Mouse (Mus musculus) layer of hippocampus, adult 2 months (tissue): ENCODE measurements around the gene Ccnb2. TPM values are rescaled to one million over a fixed set of nuclear protein-coding genes. Genes with fewer than 3 reads are reported as not detected.

ENCODE experiments used
- DNase-seq, 2 experiments: peaks; one replicate each; pipeline ENCODE4 v3.0.0; 2022; ENCODE audit warnings: low spot score in 2 of 2
- H3K27ac ChIP-seq: fragments of 200-600 bp; 2 replicates; pipeline ENCODE4 v1.8.1; 2022
- H3K4me3 ChIP-seq: fragments of 200-600 bp; 2 replicates; pipeline ENCODE4 v1.8.1; 2022; ENCODE audit warnings: mild to moderate bottlenecking
- CTCF ChIP-seq: fragments of 200-600 bp; conservative IDR thresholded peaks from 2 replicates; pipeline ENCODE4 v1.8.1; 2022; ENCODE audit warnings: antibody characterized with exemption, mild to moderate bottlenecking, moderate library complexity
- total RNA-seq, 2 experiments: library from RNA; stranded (reverse); gene quantifications; 2 replicates each; pipeline ENCODE4 v1.2.3; 2021

Ccnb2 gene
- total RNA-seq, 2 experiments from 2014 or later = 1.2 to 1.4 TPM

- Histone ChIP-seq H3K4me3 (no peak overlapping the region), H3K27ac (no peak overlapping the region)
- no peak for TF ChIP-seq CTCF
- no peak for DNase-seq
Observed at GRCm38 (mm10) chr9:70396083-70396482, 25.3 kb downstream of the Ccnb2 start.

GRCm38 (mm10) chr9:70395617-70396016 lies 25.7 kb downstream of the Ccnb2 start:
- no peak overlapping the region for H3K27ac ChIP-seq
- H3K4me3 ChIP-seq = no peak overlapping the region
- TF ChIP-seq CTCF = peak; percentile 71
- peak in 1 of 2 experiments; percentile 55 for DNase-seq

- DNase-seq = peak; percentile 51 to 60
- Histone ChIP-seq H3K4me3 (no peak overlapping the region), H3K27ac (no peak overlapping the region)
- peak; percentile 86 for TF ChIP-seq CTCF
Observed at GRCm38 (mm10) chr9:70392563-70392907, 28.8 kb downstream of the Ccnb2 start.

- no peak for DNase-seq
- no peak for TF ChIP-seq CTCF
- Histone ChIP-seq H3K4me3 (no peak overlapping the region), H3K27ac (no peak overlapping the region)
Observed at GRCm38 (mm10) chr9:70391660-70392562, 29.4 kb downstream of the Ccnb2 start.

- TF ChIP-seq CTCF = no peak
- H3K4me3 ChIP-seq = no peak overlapping the region
Observed at GRCm38 (mm10) chr9:70391042-70391441, 30.3 kb downstream of the Ccnb2 start.

GRCm38 (mm10) chr9:70389548-70389947 lies 31.8 kb downstream of the Ccnb2 start:
- no peak overlapping the region for H3K27ac ChIP-seq
- no peak for DNase-seq
- no peak for TF ChIP-seq CTCF
- H3K4me3 ChIP-seq = no peak overlapping the region

More at GRCm38 (mm10) chr9:70391042-70391441, 30.3 kb downstream of the Ccnb2 start:
- DNase-seq = no peak
- no peak overlapping the region for H3K27ac ChIP-seq

GRCm38 (mm10) chr9:70387410-70388119 lies 33.8 kb downstream of the Ccnb2 start:
- Histone ChIP-seq H3K4me3 (no peak overlapping the region), H3K27ac (no peak overlapping the region)
- TF ChIP-seq CTCF = no peak
- DNase-seq = no peak

GRCm38 (mm10) chr9:70384958-70385728 lies 36.2 kb downstream of the Ccnb2 start:
- H3K4me3 ChIP-seq = no peak overlapping the region
- H3K27ac ChIP-seq = no peak overlapping the region
- no peak for TF ChIP-seq CTCF
- no peak for DNase-seq

- no peak for DNase-seq
Observed at GRCm38 (mm10) chr9:70384494-70384893, 36.9 kb downstream of the Ccnb2 start.

GRCm38 (mm10) chr9:70383750-70384149 lies 37.6 kb downstream of the Ccnb2 start:
- DNase-seq = no peak
- TF ChIP-seq CTCF = no peak
- Histone ChIP-seq H3K27ac (no peak overlapping the region), H3K4me3 (no peak overlapping the region)

More at GRCm38 (mm10) chr9:70384494-70384893, 36.9 kb downstream of the Ccnb2 start:
- Histone ChIP-seq H3K4me3 (no peak overlapping the region), H3K27ac (no peak overlapping the region)
- no peak for TF ChIP-seq CTCF

GRCm38 (mm10) chr9:70382091-70382490 lies 39.3 kb downstream of the Ccnb2 start:
- H3K4me3 ChIP-seq = no peak overlapping the region
- no peak for DNase-seq
- H3K27ac ChIP-seq = no peak overlapping the region
- TF ChIP-seq CTCF = no peak

GRCm38 (mm10) chr9:70379502-70380467 lies 41.6 kb downstream of the Ccnb2 start:
- DNase-seq = no peak

More at GRCm38 (mm10) chr9:70379502-70380467, 41.6 kb downstream of the Ccnb2 start:
- no peak for TF ChIP-seq CTCF
- H3K27ac ChIP-seq = no peak overlapping the region
- H3K4me3 ChIP-seq = no peak overlapping the region
